Mouse (Mus musculus): ENCODE data around the gene Sned1.

DNA sequence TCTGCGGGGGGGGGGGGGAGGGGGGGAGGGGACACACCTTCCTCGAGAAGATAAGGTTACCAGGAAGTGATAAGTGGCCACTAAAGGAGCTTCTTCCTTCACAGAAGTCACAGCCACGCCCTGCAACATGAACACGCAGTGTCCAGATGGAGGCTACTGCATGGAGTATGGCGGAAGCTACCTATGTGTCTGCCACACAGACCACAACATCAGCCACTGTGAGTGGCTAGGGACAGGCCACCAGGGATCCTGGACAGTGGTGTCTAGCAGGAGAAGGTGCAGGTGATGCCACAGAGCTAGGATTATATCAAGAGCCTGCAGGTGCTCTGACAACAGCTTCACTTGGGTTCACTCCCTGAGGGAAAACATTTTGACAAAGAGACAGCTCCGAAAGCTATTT is 36.1 kb downstream of the Sned1 start:
- TF ChIP-seq CTCF (IDR thresholded peaks at IDR 0.05) (no peak), POLR2A (IDR thresholded peaks at IDR 0.05; ENCODE audit: insufficient read depth, low read depth, low read length) (no peak), EP300 (IDR thresholded peaks at IDR 0.05; ENCODE audit: insufficient read depth, low read depth, low read length) (no peak)

Data from heart, adult 2 months (tissue).